Mouse (Mus musculus) stomach, postnatal 0 days (tissue): Measurements from ENCODE around the gene Trpv1.

Source experiments
- CTCF ChIP-seq: IDR thresholded peaks from 2 replicates; pipeline ENCODE4 v1.5.1; 2016; ENCODE audit warnings: antibody characterized with exemption, low read depth, mild to moderate bottlenecking, moderate library complexity
- EP300 ChIP-seq: optimal IDR thresholded peaks from 2 replicates; pipeline ENCODE3; 2016; ENCODE audit warnings: antibody characterized with exemption

- TF ChIP-seq CTCF (no peak), EP300 (no peak)
Observed at GRCm38 (mm10) chr11:73283369-73283768, 49.3 kb downstream of the Trpv1 start.
